Mouse (Mus musculus): ENCODE measurements around the gene Galnt11.
"Not testable (repeated sequence)": the region's sequence is repeated elsewhere in the genome, so short reads cannot be mapped to it uniquely, and the experiment has no call there.

Gene Galnt11

GRCm38 (mm10) chr5:25221604-25222003 is at the start of gene Galnt11:
Gene Galnt11, plus strand, starts transcription at chr5:25221904.
- DNase-seq (ENCODE audit: low read depth, low spot score): no peak

GRCm38 (mm10) chr5:25177937-25178336 is 43.8 kb upstream of the Galnt11 start:
- not testable (repeated sequence) for DNase-seq (ENCODE audit: low read depth, low spot score)

GRCm38 (mm10) chr5:25178543-25178942 is 43.2 kb upstream of the Galnt11 start:
- DNase-seq (ENCODE audit: low read depth, low spot score): not testable (repeated sequence)

- DNase-seq (ENCODE audit: low read depth, low spot score): peak; percentile 56
Observed at GRCm38 (mm10) chr5:25179284-25179683, 42.4 kb upstream of the Galnt11 start.

- no peak for DNase-seq (ENCODE audit: low read depth, low spot score)
Observed at GRCm38 (mm10) chr5:25179936-25180488, 41.7 kb upstream of the Galnt11 start.

- no peak for DNase-seq (ENCODE audit: low read depth, low spot score)
Observed at GRCm38 (mm10) chr5:25181004-25181531, 40.6 kb upstream of the Galnt11 start, which contains the start of gene Galntl5. Gene Galntl5, plus strand, starts transcription at chr5:25181460.

GRCm38 (mm10) chr5:25183595-25183994 is 38.1 kb upstream of the Galnt11 start:
- DNase-seq (ENCODE audit: low read depth, low spot score): no peak

GRCm38 (mm10) chr5:25184594-25184993 is 37.1 kb upstream of the Galnt11 start:
- no peak for DNase-seq (ENCODE audit: low read depth, low spot score)

- DNase-seq (ENCODE audit: low read depth, low spot score): no peak
Observed at GRCm38 (mm10) chr5:25187727-25188126, 34.0 kb upstream of the Galnt11 start.

GRCm38 (mm10) chr5:25188802-25189201 is 32.9 kb upstream of the Galnt11 start:
- DNase-seq (ENCODE audit: low read depth, low spot score): peak; percentile 51

GRCm38 (mm10) chr5:25190521-25190920 is 31.2 kb upstream of the Galnt11 start:
- DNase-seq (ENCODE audit: low read depth, low spot score): no peak

GRCm38 (mm10) chr5:25211872-25212271 is 9.8 kb upstream of the Galnt11 start:
- DNase-seq (ENCODE audit: low read depth, low spot score): no peak

- not testable (repeated sequence) for DNase-seq (ENCODE audit: low read depth, low spot score)
Observed at GRCm38 (mm10) chr5:25213216-25213615, 8.5 kb upstream of the Galnt11 start.

- no peak for DNase-seq (ENCODE audit: low read depth, low spot score)
Observed at GRCm38 (mm10) chr5:25215006-25215405, 6.7 kb upstream of the Galnt11 start.

- peak; percentile 92 for DNase-seq (ENCODE audit: low read depth, low spot score)
Observed at GRCm38 (mm10) chr5:25222752-25223702, 1.3 kb downstream of the Galnt11 start, which contains the start of gene E130116L18Rik. Gene E130116L18Rik, minus strand, starts transcription at chr5:25223153.

- not testable (repeated sequence) for DNase-seq (ENCODE audit: low read depth, low spot score)
Observed at GRCm38 (mm10) chr5:25224377-25224776, 2.7 kb downstream of the Galnt11 start.

GRCm38 (mm10) chr5:25243101-25243500 is 21.4 kb downstream of the Galnt11 start:
- no peak for DNase-seq (ENCODE audit: low read depth, low spot score)

- no peak for DNase-seq (ENCODE audit: low read depth, low spot score)
Observed at GRCm38 (mm10) chr5:25245806-25246472, 24.2 kb downstream of the Galnt11 start.

GRCm38 (mm10) chr5:25246473-25246865 is 24.8 kb downstream of the Galnt11 start:
- DNase-seq (ENCODE audit: low read depth, low spot score): no peak

GRCm38 (mm10) chr5:25247036-25247435 is 25.3 kb downstream of the Galnt11 start:
- no peak for DNase-seq (ENCODE audit: low read depth, low spot score)

GRCm38 (mm10) chr5:25252423-25252822 is 30.7 kb downstream of the Galnt11 start:
- no peak for DNase-seq (ENCODE audit: low read depth, low spot score)
